Mouse (Mus musculus): ENCODE results near the gene Mapkapk2.

DNA sequence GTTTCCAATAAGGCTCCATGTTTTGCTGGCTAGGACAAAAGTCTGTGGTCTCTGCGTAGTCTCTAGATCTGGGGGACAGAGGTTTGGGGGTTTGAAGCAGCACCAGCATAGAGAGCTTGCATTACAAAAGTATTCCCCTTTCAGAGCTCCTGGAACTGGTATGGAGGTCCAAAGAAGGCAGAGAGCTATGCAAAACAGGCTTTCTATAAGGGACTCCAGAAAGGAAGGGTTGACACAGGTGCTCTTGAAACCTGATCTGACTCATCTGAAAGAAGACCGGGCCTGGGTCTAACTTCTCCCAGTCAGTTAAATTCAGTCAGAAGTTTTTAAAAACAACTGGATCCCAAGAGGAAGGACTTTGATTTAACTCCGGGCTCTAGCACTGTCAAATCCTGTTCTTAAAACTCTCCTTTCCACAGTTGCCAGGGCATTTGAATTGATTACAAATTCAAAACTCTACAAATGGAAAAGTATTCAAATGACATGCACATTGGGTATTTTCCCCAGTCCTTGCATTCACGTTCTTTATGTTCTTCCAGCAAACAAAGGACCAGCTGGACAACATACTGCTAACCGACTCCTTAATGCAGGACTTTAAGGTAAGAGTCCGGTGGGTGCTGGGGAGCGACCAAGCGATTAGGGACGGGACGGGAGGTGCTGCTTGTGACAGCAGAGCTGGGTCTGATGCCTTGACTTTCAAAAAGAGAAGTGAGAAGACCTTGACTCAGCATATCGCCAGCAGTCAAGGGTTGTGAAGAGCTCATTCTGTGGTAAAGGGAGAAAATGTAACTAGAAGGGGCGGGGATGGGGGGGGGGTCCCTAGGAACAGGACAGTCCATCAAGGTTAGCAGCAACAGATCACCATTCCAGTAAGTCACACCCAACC is 77.0 kb downstream of the Mapkapk2 start:
- TF ChIP-seq POLR2A (IDR thresholded peaks at IDR 0.05; ENCODE audit: borderline replicate concordance, insufficient read depth, low read length) (no peak), CTCF (IDR thresholded peaks at IDR 0.05; ENCODE audit: borderline replicate concordance, insufficient read depth, low read depth, low read length) (no peak)
